8 mouse cellular contexts compared by ENCODE assay signal in genomic region chr6:85153970-85154540, GRCm38 (mm10). TPM values are rescaled to one million over a fixed set of nuclear protein-coding genes. Genes with fewer than 3 reads are reported as not detected.
DNase-seq lines count a peak whose midpoint lies in the region; ATAC-seq and TF ChIP-seq lines count a peak whose summit lies in the region.

No protein-coding gene starts in this region.

- intact Hi-C loops in heart, postnatal 14 days (cut with DNase I) = loop anchor here (2.0 kb wide), 1 partner anchor 15 kb away; no protein-coding TSS in a partner anchor

- H3K4me3 ChIP-seq in bone marrow, adult 2 months (replicated peaks; ENCODE audit: control insufficient read depth, low read depth, low read length) = no peak overlapping the region
- H3K4me3 ChIP-seq in embryonic fibroblast, embryonic 13.5 days (ENCODE audit: insufficient read depth, low read length) = no peak overlapping the region
- no peak overlapping the region for H3K4me3 ChIP-seq in liver, postnatal 0 days (ENCODE audit: low read depth, low read length)

- ATAC-seq in CD4-positive, CD25-positive, alpha-beta regulatory T cell, adult 4 months = peak; percentile 81
- ATAC-seq in liver, postnatal 0 days = peak; percentile 41; the same call in 1 of the 2 replicates
- peak; percentile 51; the same call in 1 of the 2 replicates for ATAC-seq in neutrophil, adult 5-6 weeks (ENCODE audit: extremely low read depth, insufficient number of reproducible peaks, low FRiP score, poor library complexity, severe bottlenecking)

- H3K4me2 ChIP-seq in liver, postnatal 0 days (ENCODE audit: low read depth, low read length) = no peak overlapping the region

- TF ChIP-seq CTCF in bone marrow, adult 2 months (IDR thresholded peaks at IDR 0.05; ENCODE audit: control insufficient read depth, insufficient read depth, low read length) = peak; percentile 35; the same call in 1 of the 2 replicates
- 0 out of 2 replicates have a peak, but pooled peaks have one; percentile 18 for TF ChIP-seq CTCF in embryonic fibroblast, embryonic 13.5 days (IDR thresholded peaks at IDR 0.05; ENCODE audit: borderline replicate concordance, insufficient read depth, low read length)
- peak; percentile 79 for TF ChIP-seq CTCF in liver, postnatal 0 days (IDR thresholded peaks at IDR 0.05; ENCODE audit: low read depth)

- H3K4me1 ChIP-seq in bone marrow, adult 2 months (ENCODE audit: control insufficient read depth, insufficient read depth, low read length) = no peaks in the 10 kb centered on the region
- H3K4me1 ChIP-seq in embryonic fibroblast, embryonic 13.5 days (ENCODE audit: control insufficient read depth, insufficient read depth, low read length) = no peaks in the 10 kb centered on the region
- H3K4me1 ChIP-seq in liver, postnatal 0 days (ENCODE audit: insufficient read depth) = 0 out of 2 replicates have a peak, but pooled peaks cover 5% of the 10 kb centered on the region

- no peaks in the 10 kb centered on the region for H3K36me3 ChIP-seq in liver, postnatal 0 days (replicated peaks; ENCODE audit: insufficient read depth, low read length)

- no peak for TF ChIP-seq POLR2A in bone marrow, adult 2 months (IDR thresholded peaks at IDR 0.05; ENCODE audit: borderline replicate concordance, control insufficient read depth, low read depth, low read length)
- TF ChIP-seq POLR2A in embryonic fibroblast, embryonic 13.5 days (IDR thresholded peaks at IDR 0.05; ENCODE audit: low read depth, low read length) = no peak

- WGBS in bone marrow, adult 2 months = 17% methylated on average over 9 of the region's 9 CpGs
- WGBS in liver, postnatal 0 days (ENCODE audit: insufficient replicate concordance) = 15% methylated on average over 9 of the region's 9 CpGs

- H3K9ac ChIP-seq in liver, postnatal 0 days (replicated peaks) = no peak overlapping the region

- no peak for TF ChIP-seq EP300 in liver, postnatal 0 days (IDR thresholded peaks at IDR 0.05; ENCODE audit: low read depth)

- DNase-seq in heart, postnatal 14 days = peak; percentile 67 to 80
- peak; percentile 76 to 84 for DNase-seq in kidney, postnatal 4 days
- DNase-seq in liver, postnatal 0 days = peak; percentile 61
- peak; percentile 42 to 75 for DNase-seq in thymus, postnatal 10 days (ENCODE audit: low spot score in 2 of 2)

- no peaks in the 10 kb centered on the region for H3K9me3 ChIP-seq in liver, postnatal 0 days (ENCODE audit: low read length)

- peaks cover 8% of the 10 kb centered on the region; the same call in 1 of the 2 replicates for H3K27me3 ChIP-seq in liver, postnatal 0 days (ENCODE audit: insufficient read depth, low read length)

- H3K27ac ChIP-seq in bone marrow, adult 2 months (ENCODE audit: control insufficient read depth, insufficient read depth, low read depth, low read length, poor library complexity) = no peak overlapping the region
- no peak overlapping the region for H3K27ac ChIP-seq in embryonic fibroblast, embryonic 13.5 days (ENCODE audit: insufficient read depth, low read length)
- H3K27ac ChIP-seq in liver, postnatal 0 days (ENCODE audit: low read depth) = no peak overlapping the region

RNA-seq across cellular contexts. Expression of gene Spr, which starts 16.5 kb away (rescaled TPM):
- 10 to 100 TPM; 17.8 to 33.4 TPM for polyA plus RNA-seq in CD4-positive, CD25-positive, alpha-beta regulatory T cell, adult 4 months (2017; shearing (Covaris generic))
- polyA plus RNA-seq in bone marrow, adult 2 months (2011; ENCODE audit: insufficient read depth, insufficient read length, low replicate concordance, missing spikeins) = 13.5 and 18.0 TPM in 2 replicates
- polyA plus RNA-seq in embryonic fibroblast, embryonic 13.5 days (2011; ENCODE audit: insufficient read length, low read depth, missing spikeins) = 29.7 and 38.2 TPM in 2 replicates
- total RNA-seq in heart, postnatal 14 days (2021) = 10 to 100 TPM; 57.3 to 58.7 TPM
- polyA plus RNA-seq in liver, postnatal 0 days (2015; fragmentation: Nextera tagmentation; extraction: Ambion mirVana) = 61.1 and 62.6 TPM in 2 replicates
- 3.0 and 5.8 TPM in 2 replicates for total RNA-seq in neutrophil, adult 5-6 weeks (2017)

RNA-seq across cellular contexts. Expression of gene Emx1, which starts 33.2 kb away (rescaled TPM):
- not detected for polyA plus RNA-seq in CD4-positive, CD25-positive, alpha-beta regulatory T cell, adult 4 months (2017; shearing (Covaris generic))
- not detected in 2 replicates for polyA plus RNA-seq in bone marrow, adult 2 months (2011; ENCODE audit: insufficient read depth, insufficient read length, low replicate concordance, missing spikeins)
- polyA plus RNA-seq in embryonic fibroblast, embryonic 13.5 days (2011; ENCODE audit: insufficient read length, low read depth, missing spikeins) = not detected in 2 replicates
- total RNA-seq in heart, postnatal 14 days (2021) = not detected
- polyA plus RNA-seq in liver, postnatal 0 days (2015; fragmentation: Nextera tagmentation; extraction: Ambion mirVana) = not detected in 2 replicates
- total RNA-seq in neutrophil, adult 5-6 weeks (2017) = not detected in 2 replicates

Comparison
In these comparisons a context has a peak if more than half of its experiments do, and no peak if none do; other contexts are left out.
1. CTCF ChIP-seq: peak in every context shown above with its lines; median percentile 79 in liver, postnatal 0 days; 35 in bone marrow, adult 2 months; 18 in embryonic fibroblast, embryonic 13.5 days.